Mouse (Mus musculus): ENCODE results near the gene Llgl1.

GRCm38 (mm10) chr11:60736491-60736890 lies 37.0 kb downstream of the Llgl1 start:
- no peak for TF ChIP-seq EP300 (IDR thresholded peaks at IDR 0.05; ENCODE audit: low read depth)
- no peak for TF ChIP-seq CTCF (IDR thresholded peaks at IDR 0.05; ENCODE audit: low read depth)
